ENCODE assay signal across 10 mouse cellular contexts in the genomic region with DNA sequence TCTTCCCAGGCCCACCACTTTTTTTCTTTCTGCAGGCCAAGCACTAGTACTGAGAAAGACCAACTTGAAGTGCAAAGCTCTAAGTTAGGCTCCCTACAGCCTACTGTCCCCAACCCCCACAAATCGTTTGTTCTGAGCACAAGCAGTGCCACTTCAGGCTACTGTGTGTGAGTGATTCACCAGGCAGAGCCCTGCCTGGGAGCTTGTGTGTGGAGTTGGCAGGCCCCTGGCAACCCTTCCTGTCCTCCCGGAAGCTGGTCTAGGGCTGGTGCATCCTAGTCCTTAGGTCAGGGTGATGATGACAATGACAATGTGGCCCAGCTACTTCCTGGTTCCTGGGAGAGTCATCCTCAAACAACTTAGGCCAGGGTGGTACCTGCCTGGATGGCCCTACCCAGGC.
DNase-seq lines count a peak whose midpoint lies in the region; ATAC-seq and TF ChIP-seq lines count a peak whose summit lies in the region.
"Had no signal": no experiment of that assay in that cellular context is flagged by ENCODE, and none has a peak within 500 bp of the region (broad histone marks: within the 10 kb centered on the region; RNA-seq: fewer than 3 reads in every experiment).

No protein-coding gene starts in this region.

- DNase-seq in heart, adult 11 months, result no peak
- DNase-seq in right cerebral cortex, adult 18-20 months, result peak; percentile 42
- DNase-seq in right cerebral cortex, postnatal 14 days, result no peak
- DNase-seq in lung, postnatal 0 days (ENCODE audit: low spot score), result peak; percentile 73
- no peak for DNase-seq in thymus, adult 2 months
- DNase-seq in c-Kit-positive CD71-positive TER-119-positive erythroid progenitor cells, embryonic 14.5 days (ENCODE audit: low spot score), result no peak
- DNase-seq: gastrocnemius, postnatal 36 days; kidney, postnatal 4 days; liver, postnatal 0 days had no signal

- H3K4me2 ChIP-seq in heart, embryonic 16.5 days (ENCODE audit: low read depth, low read length), result no peak overlapping the region
- no peak overlapping the region for H3K4me2 ChIP-seq in lung, postnatal 0 days (replicated peaks; ENCODE audit: low read depth, low read length)

- no peak overlapping the region for H3K4me3 ChIP-seq in heart, embryonic 16.5 days (ENCODE audit: low read length)
- no peak overlapping the region for H3K4me3 ChIP-seq in lung, postnatal 0 days (ENCODE audit: low read depth, low read length)
- H3K4me3 ChIP-seq in thymus, adult 2 months (ENCODE audit: control insufficient read depth, insufficient read depth, low read length), result no peak overlapping the region

- TF ChIP-seq EP300 in lung, postnatal 0 days (IDR thresholded peaks at IDR 0.05), result no peak; the same call in 1 of the 2 replicates

- H3K36me3 ChIP-seq in heart, embryonic 16.5 days (ENCODE audit: control insufficient read depth, insufficient read depth), result peaks cover 5% of the 10 kb centered on the region; the same call in 1 of the 2 replicates
- H3K36me3 ChIP-seq in lung, postnatal 0 days (ENCODE audit: insufficient read depth, low read length), result peaks cover 4% of the 10 kb centered on the region; the same call in 1 of the 2 replicates
- H3K36me3 ChIP-seq in thymus, adult 2 months (ENCODE audit: control insufficient read depth, insufficient read depth, low read length), result no peaks in the 10 kb centered on the region

- TF ChIP-seq CTCF in lung, postnatal 0 days (IDR thresholded peaks at IDR 0.05), result no peak
- no peak for TF ChIP-seq CTCF in thymus, adult 2 months (IDR thresholded peaks at IDR 0.05; ENCODE audit: borderline replicate concordance, control insufficient read depth, extremely low read depth, insufficient read depth, low read length, poor library complexity)

- peaks cover 57% of the 10 kb centered on the region for H3K4me1 ChIP-seq in heart, embryonic 16.5 days (ENCODE audit: control insufficient read depth, insufficient read depth, low read length)
- peaks cover 42% of the 10 kb centered on the region for H3K4me1 ChIP-seq in lung, postnatal 0 days (ENCODE audit: insufficient read depth, low read depth, low read length)
- H3K4me1 ChIP-seq in thymus, adult 2 months (replicated peaks; ENCODE audit: control insufficient read depth, insufficient read depth, low read length), result peaks cover 11% of the 10 kb centered on the region

- TF ChIP-seq POLR2A in thymus, adult 2 months (IDR thresholded peaks at IDR 0.05; ENCODE audit: control insufficient read depth, extremely low read depth, insufficient read depth, low read length, poor library complexity), result no peak

- H3K9me3 ChIP-seq in heart, embryonic 16.5 days (replicated peaks; ENCODE audit: control insufficient read depth, low read length), result no peaks in the 10 kb centered on the region
- no peaks in the 10 kb centered on the region for H3K9me3 ChIP-seq in lung, postnatal 0 days (ENCODE audit: low read length)

- no peaks in the 10 kb centered on the region for H3K27me3 ChIP-seq in heart, embryonic 16.5 days (ENCODE audit: control insufficient read depth, insufficient read depth, low read length)
- no peaks in the 10 kb centered on the region for H3K27me3 ChIP-seq in lung, postnatal 0 days (replicated peaks; ENCODE audit: insufficient read depth, low read length)
- H3K27me3 ChIP-seq in thymus, adult 2 months (ENCODE audit: control insufficient read depth, insufficient read depth, low read length), result no peaks in the 10 kb centered on the region

- H3K9ac ChIP-seq in heart, embryonic 16.5 days (ENCODE audit: low read length), result no peak overlapping the region
- H3K9ac ChIP-seq in lung, postnatal 0 days (replicated peaks; ENCODE audit: low read depth), result no peak overlapping the region
- H3K9ac ChIP-seq: liver, postnatal 0 days had no signal

- ATAC-seq in heart, embryonic 16.5 days (replicated peaks; ENCODE audit: extremely low read depth, insufficient read depth, low FRiP score), result no peak
- ATAC-seq in lung, postnatal 0 days, result peak; percentile 73
- ATAC-seq: liver, postnatal 0 days had no signal

- H3K27ac ChIP-seq in heart, embryonic 16.5 days (ENCODE audit: low read length), result peak overlapping the region; percentile 23; the same call in 1 of the 2 replicates
- H3K27ac ChIP-seq in lung, postnatal 0 days (ENCODE audit: low read length), result peak overlapping the region; percentile 78
- H3K27ac ChIP-seq in thymus, adult 2 months (ENCODE audit: control insufficient read depth, insufficient read depth, low read length), result no peak overlapping the region

- WGBS in heart, embryonic 16.5 days, result 36% methylated on average over 2 of the region's 2 CpGs
- WGBS in lung, postnatal 0 days, result 26% methylated on average over 2 of the region's 2 CpGs
- 96% methylated on average over 2 of the region's 2 CpGs for WGBS in thymus, adult 2 months

Comparison
In these comparisons a context has a peak if more than half of its experiments do, and no peak if none do; other contexts are left out.
1. DNase-seq: peak in right cerebral cortex, adult 18-20 months (single experiment) and lung, postnatal 0 days (single experiment); none in heart, adult 11 months (single experiment), right cerebral cortex, postnatal 14 days (single experiment), thymus, adult 2 months (single experiment) and c-Kit-positive CD71-positive TER-119-positive erythroid progenitor cells, embryonic 14.5 days (single experiment).